Mouse (Mus musculus): ENCODE data around the gene Padi1.

DNA sequence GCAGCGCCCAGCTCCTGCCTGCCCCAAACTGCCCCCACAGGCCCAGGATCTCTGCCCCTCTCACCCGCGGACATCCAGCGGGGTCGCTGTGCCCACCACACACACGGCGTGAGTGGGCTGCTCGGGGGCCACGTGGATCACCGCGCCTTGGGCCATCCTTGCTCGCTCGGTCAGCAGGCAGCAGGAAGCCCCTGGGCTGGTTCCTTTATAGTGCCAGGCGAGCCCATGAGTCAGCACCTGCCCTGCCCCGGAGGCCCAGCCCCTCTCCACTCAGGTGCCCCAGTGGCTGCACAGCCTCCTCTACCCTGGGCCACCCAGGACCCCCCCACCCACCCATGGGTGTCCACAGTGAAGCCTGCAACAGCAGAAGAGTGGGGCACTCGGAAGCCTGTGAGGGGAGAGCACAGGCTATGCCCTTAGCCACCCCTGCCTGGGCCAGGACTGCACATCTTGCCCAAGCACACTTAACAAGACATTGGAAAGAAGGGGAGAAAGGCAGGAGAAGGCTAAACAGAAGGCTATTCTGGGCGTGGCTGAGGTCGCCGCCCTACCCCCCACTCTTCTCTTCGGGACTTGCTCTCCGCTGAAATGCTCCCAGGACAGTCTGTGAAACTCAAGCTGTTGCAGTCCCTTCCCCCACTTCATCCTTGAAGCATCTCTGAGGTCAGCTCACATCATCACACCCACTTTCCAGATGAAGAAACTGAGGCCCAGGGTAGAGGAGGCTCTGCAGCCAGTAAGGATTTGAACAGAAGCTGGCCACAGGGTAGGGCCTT lies 71.4 kb downstream of the Padi1 start, which contains the start of gene Padi4:
- no peak for TF ChIP-seq CTCF (IDR thresholded peaks at IDR 0.05)
- no peak for TF ChIP-seq EP300 (IDR thresholded peaks at IDR 0.05)
